Mouse (Mus musculus) forebrain, embryonic 12.5 days (tissue): Measurements from ENCODE around the gene 2210016L21Rik. TPM values are rescaled to one million over a fixed set of nuclear protein-coding genes. Genes with fewer than 3 reads are reported as not detected.
"Not testable (repeated sequence)": the region's sequence is repeated elsewhere in the genome, so short reads cannot be mapped to it uniquely, and the experiment has no call there.

ENCODE experiments used
- ATAC-seq: fragments of 200-750 bp; cut with Nextera tagmentation; 2 replicates; pipeline ENCODE4 v1.8.0; 2017; ENCODE audit warnings: moderate TSS enrichment; ENCODE audit not compliant: low FRiP score
- H3K27ac ChIP-seq: fragments of 300-500 bp; sonication (generic); 2 replicates; pipeline ENCODE4 v1.5.1; 2016; ENCODE audit warnings: mild to moderate bottlenecking
- H3K27me3 ChIP-seq: fragments of 300-500 bp; sonication (generic); 2 replicates; pipeline ENCODE4 v1.6.1; 2016; ENCODE audit warnings: mild to moderate bottlenecking
- H3K36me3 ChIP-seq: fragments of 300-500 bp; sonication (generic); replicated peaks from 2 replicates; pipeline ENCODE4 v1.6.1; 2016; ENCODE audit warnings: mild to moderate bottlenecking
- H3K4me1 ChIP-seq: fragments of 300-500 bp; sonication (generic); 2 replicates; pipeline ENCODE4 v1.6.1; 2016
- H3K4me2 ChIP-seq: fragments of 300-500 bp; sonication (generic); 2 replicates; pipeline ENCODE4 v1.6.1; 2016; ENCODE audit warnings: mild to moderate bottlenecking, moderate library complexity
- H3K4me3 ChIP-seq: fragments of 300-500 bp; sonication (generic); replicated peaks from 2 replicates; pipeline ENCODE4 v1.5.1; 2016; ENCODE audit warnings: mild to moderate bottlenecking
- H3K9ac ChIP-seq: fragments of 300-500 bp; sonication (generic); 2 replicates; pipeline ENCODE4 v1.6.1; 2016; ENCODE audit warnings: mild to moderate bottlenecking
- H3K9me3 ChIP-seq: fragments of 300-500 bp; sonication (generic); 2 replicates; pipeline ENCODE4 v1.6.1; 2016
- WGBS: fragments of 180-500 bp; shearing (Covaris S2); methylation state at CpG from one replicate; pipeline ENCODE4 v1.1.7; 2016; 5-methylcytosine and 5-hydroxymethylcytosine counted together
- polyA plus RNA-seq: library from polyadenylated mRNA; unstranded; fragments of >200 nt; fragmentation: Nextera tagmentation; extraction: Ambion mirVana; gene quantifications from 2 replicates; pipeline ENCODE4 v1.2.1, GENCODE M21; 2016

2210016L21Rik gene
- polyA plus RNA-seq, 1 experiment from 2014 or later = 61.0 TPM

DNA sequence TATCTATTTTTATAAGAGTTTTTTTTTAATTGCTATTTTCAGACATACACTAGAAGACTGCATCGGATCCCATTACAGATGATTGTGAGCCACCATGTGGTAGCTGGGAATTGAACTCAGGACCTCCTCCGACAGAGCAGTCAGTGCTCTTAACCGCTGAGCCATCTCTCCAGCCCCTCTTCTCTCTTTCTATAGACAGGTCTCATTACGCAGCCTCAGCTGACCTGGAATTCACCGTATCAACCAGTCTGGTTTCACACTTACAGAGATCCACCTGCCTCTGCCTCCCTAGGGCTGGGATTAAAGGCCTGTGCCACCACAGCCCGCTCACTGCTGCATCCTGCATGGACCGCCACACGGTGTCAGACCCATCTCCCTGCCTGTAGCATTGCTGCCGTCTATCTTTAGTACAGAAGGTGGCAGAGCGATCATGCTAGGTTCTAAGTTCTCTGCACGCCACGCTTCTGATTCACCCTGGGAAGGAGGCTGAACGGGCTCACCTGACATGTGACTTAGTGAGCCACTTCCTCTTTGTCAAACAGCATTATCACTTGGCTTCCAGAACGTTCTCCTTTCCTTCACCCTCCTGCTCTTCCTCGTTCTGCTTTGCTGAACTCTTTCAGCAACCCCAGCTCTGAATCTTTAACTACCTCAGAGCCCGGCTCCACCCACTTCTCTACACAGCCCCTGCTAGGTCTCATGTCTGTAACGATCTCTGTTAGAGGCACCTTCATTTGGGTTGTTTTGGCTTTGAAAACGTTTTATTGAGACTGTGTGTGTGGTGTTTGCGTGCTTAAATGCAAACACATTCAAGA, 20.2 kb upstream of the 2210016L21Rik start:
- Histone ChIP-seq H3K27me3 (no peaks in the 10 kb centered on the region), H3K9ac (no peak overlapping the region), H3K4me1 (peaks cover 12% of the 10 kb centered on the region), H3K36me3 (no peaks in the 10 kb centered on the region), H3K4me3 (no peak overlapping the region), H3K27ac (no peak overlapping the region), H3K9me3 (no peaks in the 10 kb centered on the region), H3K4me2 (no peak overlapping the region)
- ATAC-seq = no peak
- WGBS = 81% methylated on average over 19 of the region's 19 CpGs

DNA sequence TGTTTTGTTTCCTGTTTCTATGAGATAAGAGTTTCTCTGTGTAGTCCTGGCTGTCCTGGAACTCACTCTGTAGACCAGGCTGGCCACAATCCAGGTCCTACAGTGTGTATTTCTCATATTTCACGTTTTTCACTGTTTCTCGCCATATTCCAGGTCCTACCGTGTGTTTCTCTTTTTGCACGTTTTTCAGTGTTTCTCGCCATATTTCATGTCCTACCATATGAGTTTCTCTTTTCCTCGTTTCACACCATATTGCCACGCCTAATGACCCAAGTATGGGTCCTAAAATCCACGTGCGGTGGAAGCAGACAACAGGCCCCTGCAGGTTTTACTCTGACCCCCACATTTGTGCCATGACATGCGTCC, 19.6 kb upstream of the 2210016L21Rik start:
- ATAC-seq = peak; percentile 67; the same call in 1 of the 2 replicates
- Histone ChIP-seq H3K4me1 (peaks cover 12% of the 10 kb centered on the region), H3K9me3 (no peaks in the 10 kb centered on the region), H3K27me3 (no peaks in the 10 kb centered on the region), H3K27ac (no peak overlapping the region), H3K9ac (no peak overlapping the region), H3K36me3 (no peaks in the 10 kb centered on the region), H3K4me2 (no peak overlapping the region), H3K4me3 (no peak overlapping the region)
- 67% methylated on average over 10 of the region's 10 CpGs for WGBS

DNA sequence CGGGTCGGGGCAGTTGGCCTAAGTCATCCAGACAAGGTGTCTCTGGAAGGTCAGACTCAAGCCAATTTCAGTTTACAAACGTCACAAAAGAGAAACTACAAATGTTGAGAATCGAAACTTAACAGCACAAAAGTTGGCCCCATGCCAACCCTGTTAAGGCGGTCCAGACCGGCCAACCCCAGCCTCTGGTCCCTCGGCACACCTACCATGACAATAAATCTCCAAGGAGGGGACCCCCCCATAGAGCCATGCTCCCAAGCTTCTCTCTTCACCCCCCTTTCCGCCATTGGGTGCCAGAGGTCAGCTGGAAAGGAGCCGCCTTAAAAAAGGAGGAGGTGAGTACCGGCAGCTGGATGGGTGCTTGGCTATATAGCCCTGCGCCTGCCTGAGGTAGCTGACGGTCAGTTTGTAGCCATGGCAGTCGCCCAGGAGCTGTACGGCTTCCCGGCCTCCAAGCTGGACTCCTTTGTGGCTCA, 18.9 kb upstream of the 2210016L21Rik start, which contains the start of gene Oasl1:
Gene Oasl1 (plus strand): TSS at position 243 of the 476 bp plus-strand sequence.
- Histone ChIP-seq H3K27me3 (no peaks in the 10 kb centered on the region), H3K4me3 (no peak within 1 kb of the TSS), H3K4me1 (peaks cover 12% of the 10 kb centered on the region), H3K4me2 (peak within 1 kb of the TSS; percentile 23), H3K36me3 (no peaks in the 10 kb centered on the region), H3K27ac (no peak within 1 kb of the TSS), H3K9ac (no peak within 1 kb of the TSS), H3K9me3 (no peaks in the 10 kb centered on the region)
- ATAC-seq = no peak
- 58% methylated on average over 15 of the region's 15 CpGs for WGBS

DNA sequence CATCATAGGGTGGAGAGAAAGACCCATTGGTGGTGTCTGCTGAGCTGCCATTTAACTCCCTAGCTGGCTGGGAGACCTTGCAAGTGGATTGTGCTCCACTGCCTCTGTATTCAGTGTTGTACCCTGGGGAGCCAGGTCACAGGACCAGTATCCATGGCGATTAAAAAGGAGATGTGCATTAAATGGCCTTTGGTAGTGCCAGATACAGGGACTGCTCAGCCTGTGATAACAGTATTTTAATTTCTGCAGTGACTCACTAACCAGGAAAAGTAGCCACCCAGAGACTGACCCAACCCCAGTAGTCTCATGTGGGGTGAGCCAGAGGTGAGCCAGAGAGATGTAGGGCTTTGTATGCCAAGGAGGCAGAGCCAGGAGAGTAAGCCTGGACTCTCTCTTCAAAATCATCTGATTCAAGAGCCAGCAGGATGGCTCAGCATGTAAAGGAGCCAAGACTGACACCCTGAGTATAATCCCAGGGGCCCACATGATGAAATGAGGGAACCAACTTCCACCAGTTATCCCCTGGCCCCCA, 15.7 kb upstream of the 2210016L21Rik start:
- H3K9me3 ChIP-seq = no peaks in the 10 kb centered on the region
- no peaks in the 10 kb centered on the region for H3K27me3 ChIP-seq
- H3K4me1 ChIP-seq = peaks cover 12% of the 10 kb centered on the region
- no peak for ATAC-seq
- no peak overlapping the region for H3K4me3 ChIP-seq
- H3K9ac ChIP-seq = no peak overlapping the region
- no peak overlapping the region for H3K27ac ChIP-seq
- 65% methylated on average over 1 of the region's 1 CpGs for WGBS
- no peak overlapping the region for H3K4me2 ChIP-seq
- no peaks in the 10 kb centered on the region for H3K36me3 ChIP-seq

DNA sequence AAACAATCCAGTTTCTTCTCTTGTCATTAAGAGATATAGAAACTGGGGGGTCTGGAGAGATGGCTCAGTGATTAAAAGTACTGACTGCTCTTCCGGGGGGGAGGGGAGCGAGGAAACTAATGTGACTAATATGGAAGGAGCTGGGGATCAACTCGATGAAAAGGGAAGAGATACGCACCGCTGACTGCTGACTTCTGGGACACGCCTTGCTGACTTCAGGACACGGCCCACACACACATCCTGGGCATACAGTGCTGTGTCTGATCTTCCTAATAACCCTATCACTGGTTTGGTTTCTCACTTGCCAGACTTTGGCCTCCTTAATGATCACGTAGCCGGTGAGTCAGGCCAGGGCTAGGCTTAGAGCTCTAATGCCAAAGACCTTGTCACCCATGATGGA, 15.2 kb upstream of the 2210016L21Rik start:
- no peak overlapping the region for H3K4me2 ChIP-seq
- H3K36me3 ChIP-seq = no peaks in the 10 kb centered on the region
- H3K9me3 ChIP-seq = no peaks in the 10 kb centered on the region
- H3K4me3 ChIP-seq = no peak overlapping the region
- no peak for ATAC-seq
- no peaks in the 10 kb centered on the region for H3K27me3 ChIP-seq
- no peak overlapping the region for H3K27ac ChIP-seq
- H3K4me1 ChIP-seq = peaks cover 12% of the 10 kb centered on the region
- no peak overlapping the region for H3K9ac ChIP-seq
- 82% methylated on average over 9 of the region's 9 CpGs for WGBS

DNA sequence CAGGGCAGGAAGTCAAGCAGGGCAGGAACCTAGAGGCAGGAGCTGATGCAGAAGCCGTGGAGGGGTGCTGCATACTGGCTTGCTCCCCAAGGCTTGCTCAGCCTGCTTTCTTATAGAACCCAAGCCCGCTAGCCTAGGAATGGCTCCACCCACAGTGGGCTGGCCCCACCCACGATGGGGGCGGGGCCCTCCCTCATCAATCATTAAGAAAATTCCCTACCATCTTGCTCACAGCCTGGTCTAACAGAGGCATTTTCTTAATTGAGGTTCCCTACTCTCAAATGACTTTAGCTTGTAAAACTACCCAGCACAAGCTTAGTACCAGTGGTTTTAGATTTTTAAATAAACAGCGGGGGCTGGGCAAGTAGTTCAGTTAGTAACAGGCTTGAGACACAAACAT, 10.3 kb upstream of the 2210016L21Rik start:
- Histone ChIP-seq H3K4me3 (no peak overlapping the region), H3K4me2 (no peak overlapping the region), H3K27ac (no peak overlapping the region), H3K9me3 (no peaks in the 10 kb centered on the region), H3K36me3 (no peaks in the 10 kb centered on the region), H3K27me3 (0 out of 2 replicates have a peak, but pooled peaks cover 4% of the 10 kb centered on the region), H3K4me1 (peaks cover 4% of the 10 kb centered on the region; the same call in 1 of the 2 replicates), H3K9ac (no peak overlapping the region)
- WGBS = 61% methylated on average over 5 of the region's 5 CpGs
- no peak for ATAC-seq

DNA sequence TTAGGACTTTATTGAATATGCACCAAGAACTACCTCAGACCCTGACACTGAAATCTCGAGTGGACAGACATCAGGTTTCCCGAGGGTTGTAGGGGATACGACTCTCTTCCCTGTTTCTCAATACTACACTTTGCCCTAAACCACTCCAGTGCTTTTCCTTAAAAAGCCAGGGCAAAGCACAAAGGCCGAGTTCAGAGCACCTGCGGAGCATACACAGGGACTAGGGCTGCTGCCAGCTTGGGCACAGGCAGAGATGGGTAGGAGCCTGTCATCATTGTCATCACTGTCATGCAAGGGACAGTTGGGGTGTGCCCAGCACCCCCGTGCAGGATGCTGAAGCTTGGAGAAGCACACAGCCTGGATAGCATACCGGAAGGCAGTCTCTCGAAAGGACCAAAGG, 8.8 kb upstream of the 2210016L21Rik start:
- Histone ChIP-seq H3K36me3 (no peaks in the 10 kb centered on the region), H3K9ac (no peak overlapping the region), H3K4me3 (no peak overlapping the region), H3K27ac (no peak overlapping the region), H3K27me3 (0 out of 2 replicates have a peak, but pooled peaks cover 4% of the 10 kb centered on the region), H3K4me2 (no peak overlapping the region), H3K9me3 (no peaks in the 10 kb centered on the region), H3K4me1 (peaks cover 4% of the 10 kb centered on the region; the same call in 1 of the 2 replicates)
- no peak for ATAC-seq
- 77% methylated on average over 8 of the region's 8 CpGs for WGBS

DNA sequence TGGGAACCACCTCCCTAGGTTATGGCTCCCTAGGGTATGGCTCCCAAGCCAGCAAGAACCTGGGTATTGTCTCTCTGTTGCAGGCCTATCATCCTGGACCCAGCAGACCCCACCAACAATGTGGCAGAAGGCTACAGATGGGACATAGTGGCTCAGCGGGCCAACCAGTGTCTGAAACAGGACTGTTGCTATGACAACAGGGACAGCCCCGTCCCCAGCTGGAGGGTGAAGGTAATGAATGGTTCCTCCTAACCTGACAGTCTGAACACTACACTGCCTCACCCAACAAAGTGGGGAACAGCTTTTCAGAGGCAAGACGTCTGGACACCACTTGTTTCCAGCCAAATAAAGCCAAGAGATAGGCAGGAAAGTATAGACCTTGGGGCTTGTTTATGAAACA, 6.1 kb upstream of the 2210016L21Rik start:
- Histone ChIP-seq H3K27me3 (0 out of 2 replicates have a peak, but pooled peaks cover 4% of the 10 kb centered on the region), H3K9me3 (peaks cover 5% of the 10 kb centered on the region; the same call in 1 of the 2 replicates), H3K4me2 (no peak overlapping the region), H3K9ac (no peak overlapping the region), H3K36me3 (no peaks in the 10 kb centered on the region), H3K27ac (no peak overlapping the region), H3K4me1 (peaks cover 4% of the 10 kb centered on the region; the same call in 1 of the 2 replicates), H3K4me3 (no peak overlapping the region)
- ATAC-seq = no peak
- WGBS = 30% methylated on average over 3 of the region's 3 CpGs

DNA sequence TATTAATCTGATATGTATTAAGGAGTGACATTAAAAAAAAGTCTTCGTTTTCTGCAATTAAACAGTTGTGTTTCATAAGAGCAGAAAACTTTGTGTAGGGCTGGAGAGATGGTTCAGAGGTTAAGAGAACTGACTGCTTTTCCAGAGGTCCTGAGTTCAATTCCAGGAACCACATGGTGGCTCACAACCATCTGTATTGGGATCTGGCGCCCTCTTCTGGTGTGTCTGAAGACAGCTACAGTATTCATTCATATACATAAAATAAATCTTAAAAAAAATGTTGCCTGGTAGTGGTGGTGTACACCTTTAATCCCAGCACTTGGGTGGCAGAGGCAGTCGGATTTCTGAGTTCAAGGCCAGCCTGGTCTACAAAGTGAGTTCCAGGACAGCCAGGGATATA, 820 bp upstream of the 2210016L21Rik start:
- not testable (repeated sequence) for ATAC-seq, H3K9me3 ChIP-seq, H3K27ac ChIP-seq, H3K4me3 ChIP-seq, H3K27me3 ChIP-seq, H3K4me1 ChIP-seq, H3K4me2 ChIP-seq, H3K9ac ChIP-seq, H3K36me3 ChIP-seq
- 62% methylated on average over 3 of the region's 3 CpGs for WGBS

DNA sequence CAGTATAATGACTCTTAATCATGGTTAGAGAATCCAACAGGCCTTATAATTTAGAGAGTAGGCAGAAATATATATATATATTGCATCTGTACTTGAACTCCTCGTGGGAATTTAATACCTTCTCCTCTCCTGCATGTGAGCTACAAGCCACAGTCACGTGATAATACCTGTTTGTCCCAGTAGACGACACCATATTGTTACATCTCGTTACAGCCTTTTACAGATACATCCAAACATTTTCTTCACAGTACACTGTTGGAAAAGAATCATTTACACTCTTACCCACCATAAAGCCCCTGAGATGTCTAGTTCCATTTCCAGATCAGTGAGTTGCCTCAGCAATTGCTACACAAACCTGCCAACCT, 790 bp downstream of the 2210016L21Rik start:
- ATAC-seq = no peak
- Histone ChIP-seq H3K27me3 (no peaks in the 10 kb centered on the region), H3K4me1 (peaks cover 9% of the 10 kb centered on the region), H3K27ac (no peak overlapping the region; the same call in 1 of the 2 replicates), H3K4me2 (peak overlapping the region; percentile 79), H3K9me3 (peaks cover 5% of the 10 kb centered on the region; the same call in 1 of the 2 replicates), H3K4me3 (peak overlapping the region; percentile 82), H3K36me3 (peaks cover 21% of the 10 kb centered on the region), H3K9ac (peak overlapping the region; percentile 89)
- WGBS = 32% methylated on average over 4 of the region's 4 CpGs

DNA sequence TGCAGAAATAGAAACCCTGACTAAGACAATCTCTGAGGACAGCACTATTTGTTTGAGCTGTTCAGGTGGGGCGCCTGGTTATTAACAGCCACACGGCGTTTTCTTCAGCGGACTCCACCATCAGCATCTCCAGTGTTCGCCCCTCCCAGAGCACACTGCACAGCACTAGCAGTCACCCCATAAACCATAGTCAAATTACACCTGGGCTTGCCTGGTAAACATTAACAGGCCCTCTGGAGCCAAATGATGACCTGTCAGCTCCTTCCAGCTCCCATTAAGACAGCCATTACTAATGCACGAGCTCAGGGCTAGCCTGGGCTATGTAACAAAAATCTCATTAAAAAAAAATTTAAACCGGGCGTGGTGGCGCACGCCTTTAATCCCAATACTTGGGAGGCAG, 3.1 kb downstream of the 2210016L21Rik start:
- no peak for ATAC-seq
- H3K36me3 ChIP-seq = peaks cover 43% of the 10 kb centered on the region
- WGBS = 94% methylated on average over 10 of the region's 10 CpGs
- no peaks in the 10 kb centered on the region for H3K9me3 ChIP-seq
- H3K9ac ChIP-seq = no peak overlapping the region
- H3K4me3 ChIP-seq = no peak overlapping the region
- H3K27ac ChIP-seq = no peak overlapping the region
- no peak overlapping the region for H3K4me2 ChIP-seq
- peaks cover 9% of the 10 kb centered on the region for H3K4me1 ChIP-seq
- no peaks in the 10 kb centered on the region for H3K27me3 ChIP-seq

DNA sequence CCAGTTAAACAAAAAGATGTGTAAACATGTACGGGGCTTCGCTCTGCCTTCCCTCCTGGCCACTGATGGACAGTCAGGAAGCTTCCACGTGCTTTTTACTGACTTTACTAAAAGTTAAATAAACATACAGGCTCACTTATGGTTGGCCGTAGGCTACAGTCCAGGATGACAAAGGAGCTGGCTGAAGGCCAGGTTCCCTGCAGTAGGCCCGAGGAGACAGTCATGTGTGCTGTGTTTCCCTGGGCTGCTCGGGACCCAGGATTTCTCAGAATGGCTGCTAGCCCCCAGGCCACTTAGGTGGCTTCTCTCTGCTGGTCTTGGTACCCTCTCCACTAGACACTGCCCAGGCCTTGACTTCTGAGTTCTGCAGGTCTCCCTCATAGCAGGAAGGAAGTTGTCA, 6.9 kb downstream of the 2210016L21Rik start:
- H3K4me2 ChIP-seq = no peak overlapping the region
- WGBS = 81% methylated on average over 6 of the region's 6 CpGs
- ATAC-seq = no peak
- H3K27me3 ChIP-seq = no peaks in the 10 kb centered on the region
- peaks cover 43% of the 10 kb centered on the region for H3K36me3 ChIP-seq
- H3K9me3 ChIP-seq = no peaks in the 10 kb centered on the region
- no peak overlapping the region for H3K9ac ChIP-seq
- H3K27ac ChIP-seq = no peak overlapping the region
- peaks cover 3% of the 10 kb centered on the region; the same call in 1 of the 2 replicates for H3K4me1 ChIP-seq
- H3K4me3 ChIP-seq = no peak overlapping the region
